9 mouse cellular contexts compared by ENCODE assay signal in genomic region chr6:92464781-92465337, GRCm38 (mm10).
DNase-seq lines count a peak whose midpoint lies in the region; TF ChIP-seq lines count a peak whose summit lies in the region.
"Had no signal": no experiment of that assay in that cellular context is flagged by ENCODE, and none has a peak within 500 bp of the region (broad histone marks: within the 10 kb centered on the region; RNA-seq: fewer than 3 reads in every experiment).

No protein-coding gene starts in this region.

- TF ChIP-seq CTCF in lung, adult 2 months (IDR thresholded peaks at IDR 0.05; ENCODE audit: insufficient read depth, low read length) = no peak

- peaks cover 39% of the 10 kb centered on the region for H3K4me1 ChIP-seq in lung, adult 2 months (ENCODE audit: control insufficient read depth, insufficient read depth, low read length)

- peak; percentile 59 for DNase-seq in ovary, adult 18-20 months (ENCODE audit: low spot score)
- DNase-seq in ovary, postnatal 10 days (ENCODE audit: low spot score) = no peak
- DNase-seq in cerebellum, postnatal 25 days = peak; percentile 53 to 65
- peak; percentile 46 to 47 for DNase-seq in heart, postnatal 10 days
- peak; percentile 48 for DNase-seq in lung, adult 2 months
- no peak for DNase-seq in right cerebral cortex, adult 18-20 months
- no peak for DNase-seq in embryo, embryonic 11 days
- DNase-seq in left cerebral cortex, postnatal 10 days (ENCODE audit: extremely low spot score in 1 of 2, low spot score in 2 of 2) = no peak

- WGBS in lung, adult 2 months = 18% methylated on average over 7 of the region's 7 CpGs

- intact Hi-C loops in heart, postnatal 10 days (cut with DNase I) = no loop called here
- intact Hi-C loops in left cerebral cortex, postnatal 10 days (cut with DNase I) = no loop called here

- H3K4me3 ChIP-seq in lung, adult 2 months (replicated peaks; ENCODE audit: extremely low read depth, low read depth, low read length) = no peak overlapping the region
- H3K4me3 ChIP-seq: neural tube, embryonic 12.5 days had no signal

- no peak for TF ChIP-seq POLR2A in lung, adult 2 months (IDR thresholded peaks at IDR 0.05; ENCODE audit: borderline replicate concordance, extremely low read depth, low read depth, low read length)

Comparison
In these comparisons a context has a peak if more than half of its experiments do, and no peak if none do; other contexts are left out.
1. DNase-seq: peak in ovary, adult 18-20 months (single experiment), cerebellum, postnatal 25 days (2 of 2), heart, postnatal 10 days (2 of 2) and lung, adult 2 months (single experiment); none in ovary, postnatal 10 days (single experiment), right cerebral cortex, adult 18-20 months (single experiment), embryo, embryonic 11 days (single experiment) and left cerebral cortex, postnatal 10 days (0 of 2).